Mouse (Mus musculus) heart, embryonic 15.5 days (tissue): Measurements from ENCODE around the gene Wnt4. TPM values are rescaled to one million over a fixed set of nuclear protein-coding genes. Genes with fewer than 3 reads are reported as not detected.
A peak's percentile ranks its signal among the peaks of the same experiment; 100 is the strongest.

ENCODE experiments used
- ATAC-seq: fragments of 200-750 bp; cut with Nextera tagmentation; replicated peaks from 2 replicates; pipeline ENCODE4 v1.8.0; 2017; ENCODE audit warnings: low read depth, moderate TSS enrichment; ENCODE audit not compliant: insufficient number of reproducible peaks, insufficient read depth, low FRiP score
- H3K27ac ChIP-seq: fragments of 300-500 bp; sonication (generic); 2 replicates; pipeline ENCODE4 v1.5.1; 2015; ENCODE audit warnings: mild to moderate bottlenecking, inconsistent platforms
- H3K27me3 ChIP-seq: fragments of 300-500 bp; sonication (generic); 2 replicates; pipeline ENCODE4 v1.6.1; 2015; ENCODE audit warnings: inconsistent platforms
- H3K36me3 ChIP-seq: fragments of 300-500 bp; sonication (generic); 2 replicates; pipeline ENCODE4 v1.6.1; 2015; ENCODE audit warnings: mild to moderate bottlenecking, inconsistent platforms
- H3K4me1 ChIP-seq: fragments of 300-500 bp; sonication (generic); replicated peaks from 2 replicates; pipeline ENCODE4 v1.6.1; 2015; ENCODE audit warnings: inconsistent platforms
- H3K4me2 ChIP-seq: fragments of 300-500 bp; sonication (generic); 2 replicates; pipeline ENCODE4 v1.6.1; 2015; ENCODE audit warnings: inconsistent platforms, mild to moderate bottlenecking, moderate library complexity
- H3K4me3 ChIP-seq: fragments of 300-500 bp; sonication (generic); 2 replicates; pipeline ENCODE4 v1.5.1; 2015; ENCODE audit warnings: mild to moderate bottlenecking, inconsistent platforms
- H3K9ac ChIP-seq: fragments of 300-500 bp; sonication (generic); 2 replicates; pipeline ENCODE4 v1.6.1; 2015; ENCODE audit warnings: mild to moderate bottlenecking, inconsistent platforms
- H3K9me3 ChIP-seq: fragments of 300-500 bp; sonication (generic); replicated peaks from 2 replicates; pipeline ENCODE4 v1.6.1; 2016; ENCODE audit warnings: inconsistent platforms
- WGBS: fragments of 180-500 bp; shearing (Covaris S2); methylation state at CpG from one replicate; pipeline ENCODE4 v1.1.7; 2015; ENCODE audit warnings: mixed read lengths; 5-methylcytosine and 5-hydroxymethylcytosine counted together
- polyA plus RNA-seq: library from polyadenylated mRNA; unstranded; fragments of >200 nt; fragmentation: Nextera tagmentation; extraction: Ambion mirVana; gene quantifications from 2 replicates; pipeline ENCODE4 v1.2.1, GENCODE M21; 2015

The Wnt4 gene
- polyA plus RNA-seq, 1 experiment from 2014 or later: 1.7 TPM

GRCm38 (mm10) chr4:137306991-137307706 lies 29.9 kb downstream of the Wnt4 start:
- Histone ChIP-seq H3K9ac (no peak overlapping the region), H3K36me3 (no peaks in the 10 kb centered on the region), H3K4me1 (peaks cover 8% of the 10 kb centered on the region), H3K9me3 (no peaks in the 10 kb centered on the region), H3K4me3 (no peak overlapping the region), H3K27ac (no peak overlapping the region), H3K27me3 (no peaks in the 10 kb centered on the region), H3K4me2 (no peak overlapping the region)
- WGBS: 75% methylated on average over 19 of the region's 19 CpGs
- ATAC-seq: no peak

GRCm38 (mm10) chr4:137308377-137308776 lies 31.1 kb downstream of the Wnt4 start:
- H3K4me1 ChIP-seq: peaks cover 8% of the 10 kb centered on the region
- no peaks in the 10 kb centered on the region for H3K36me3 ChIP-seq
- WGBS: 43% methylated on average over 5 of the region's 5 CpGs
- no peak overlapping the region for H3K9ac ChIP-seq
- H3K4me2 ChIP-seq: no peak overlapping the region
- no peaks in the 10 kb centered on the region for H3K9me3 ChIP-seq
- no peak overlapping the region for H3K27ac ChIP-seq
- no peak overlapping the region for H3K4me3 ChIP-seq
- H3K27me3 ChIP-seq: no peaks in the 10 kb centered on the region
- ATAC-seq: no peak

GRCm38 (mm10) chr4:137313511-137313910 lies 36.2 kb downstream of the Wnt4 start:
- no peak for ATAC-seq
- H3K27ac ChIP-seq: no peak overlapping the region
- H3K36me3 ChIP-seq: peaks cover 14% of the 10 kb centered on the region; the same call in 1 of the 2 replicates
- peaks cover 33% of the 10 kb centered on the region for H3K4me1 ChIP-seq
- H3K9ac ChIP-seq: no peak overlapping the region
- no peak overlapping the region for H3K4me3 ChIP-seq
- H3K9me3 ChIP-seq: no peaks in the 10 kb centered on the region
- no peak overlapping the region for H3K4me2 ChIP-seq
- no peaks in the 10 kb centered on the region for H3K27me3 ChIP-seq
- WGBS: 57% methylated on average over 2 of the region's 2 CpGs

GRCm38 (mm10) chr4:137314561-137314960 lies 37.3 kb downstream of the Wnt4 start:
- Histone ChIP-seq H3K4me3 (no peak overlapping the region), H3K27me3 (no peaks in the 10 kb centered on the region), H3K36me3 (peaks cover 24% of the 10 kb centered on the region), H3K9ac (no peak overlapping the region), H3K9me3 (no peaks in the 10 kb centered on the region), H3K4me2 (no peak overlapping the region), H3K27ac (peak overlapping the region; percentile 46), H3K4me1 (peaks cover 33% of the 10 kb centered on the region)
- 46% methylated on average over 6 of the region's 6 CpGs for WGBS
- no peak for ATAC-seq

- H3K9ac ChIP-seq: no peak overlapping the region
- no peak overlapping the region for H3K4me2 ChIP-seq
- H3K36me3 ChIP-seq: peaks cover 29% of the 10 kb centered on the region
- H3K9me3 ChIP-seq: no peaks in the 10 kb centered on the region
- 75% methylated on average over 2 of the region's 2 CpGs for WGBS
- H3K4me1 ChIP-seq: peaks cover 33% of the 10 kb centered on the region
- no peaks in the 10 kb centered on the region for H3K27me3 ChIP-seq
- ATAC-seq: no peak
- H3K27ac ChIP-seq: no peak overlapping the region
- no peak overlapping the region for H3K4me3 ChIP-seq
Observed at GRCm38 (mm10) chr4:137315061-137315460, 37.8 kb downstream of the Wnt4 start.

GRCm38 (mm10) chr4:137316027-137316770 lies 38.9 kb downstream of the Wnt4 start:
- WGBS: 66% methylated on average over 4 of the region's 4 CpGs
- no peaks in the 10 kb centered on the region for H3K27me3 ChIP-seq
- no peaks in the 10 kb centered on the region for H3K9me3 ChIP-seq
- H3K27ac ChIP-seq: peak overlapping the region; percentile 57
- H3K4me3 ChIP-seq: no peak overlapping the region
- H3K36me3 ChIP-seq: peaks cover 40% of the 10 kb centered on the region
- ATAC-seq: peak; percentile 70; the same call in 1 of the 2 replicates
- H3K4me1 ChIP-seq: peaks cover 33% of the 10 kb centered on the region
- no peak overlapping the region for H3K9ac ChIP-seq
- H3K4me2 ChIP-seq: no peak overlapping the region

GRCm38 (mm10) chr4:137324926-137325325 lies 47.6 kb downstream of the Wnt4 start:
- H3K4me2 ChIP-seq: no peak overlapping the region
- ATAC-seq: no peak
- H3K27ac ChIP-seq: no peak overlapping the region
- WGBS: 75% methylated on average over 6 of the region's 6 CpGs
- H3K4me3 ChIP-seq: no peak overlapping the region
- H3K4me1 ChIP-seq: no peaks in the 10 kb centered on the region
- H3K27me3 ChIP-seq: no peaks in the 10 kb centered on the region
- H3K9me3 ChIP-seq: no peaks in the 10 kb centered on the region
- H3K9ac ChIP-seq: no peak overlapping the region
- H3K36me3 ChIP-seq: peaks cover 52% of the 10 kb centered on the region

GRCm38 (mm10) chr4:137326494-137326893 lies 49.2 kb downstream of the Wnt4 start:
- no peaks in the 10 kb centered on the region for H3K4me1 ChIP-seq
- peaks cover 46% of the 10 kb centered on the region for H3K36me3 ChIP-seq
- H3K4me2 ChIP-seq: no peak overlapping the region
- WGBS: 88% methylated on average over 3 of the region's 3 CpGs
- H3K9ac ChIP-seq: no peak overlapping the region
- no peaks in the 10 kb centered on the region for H3K27me3 ChIP-seq
- H3K27ac ChIP-seq: no peak overlapping the region
- ATAC-seq: no peak
- no peaks in the 10 kb centered on the region for H3K9me3 ChIP-seq
- no peak overlapping the region for H3K4me3 ChIP-seq

GRCm38 (mm10) chr4:137332051-137332450 lies 54.8 kb downstream of the Wnt4 start:
- Histone ChIP-seq H3K9me3 (no peaks in the 10 kb centered on the region), H3K9ac (no peak overlapping the region), H3K36me3 (peaks cover 72% of the 10 kb centered on the region), H3K4me2 (no peak overlapping the region), H3K27me3 (no peaks in the 10 kb centered on the region), H3K4me3 (no peak overlapping the region), H3K4me1 (peaks cover 6% of the 10 kb centered on the region), H3K27ac (no peak overlapping the region)
- ATAC-seq: no peak

- Histone ChIP-seq H3K9me3 (no peaks in the 10 kb centered on the region), H3K4me2 (no peak overlapping the region), H3K4me3 (no peak overlapping the region), H3K4me1 (peaks cover 30% of the 10 kb centered on the region), H3K27me3 (no peaks in the 10 kb centered on the region), H3K27ac (no peak overlapping the region), H3K36me3 (peaks cover 42% of the 10 kb centered on the region), H3K9ac (no peak overlapping the region)
- WGBS: 76% methylated on average over 5 of the region's 5 CpGs
- ATAC-seq: no peak
Observed at GRCm38 (mm10) chr4:137336468-137336867, 59.2 kb downstream of the Wnt4 start.

- Histone ChIP-seq H3K9me3 (no peaks in the 10 kb centered on the region), H3K36me3 (peaks cover 21% of the 10 kb centered on the region), H3K4me2 (no peak overlapping the region), H3K4me1 (peaks cover 41% of the 10 kb centered on the region), H3K27ac (0 out of 2 replicates have a peak overlapping the region, but pooled peaks have one; percentile 6), H3K4me3 (no peak overlapping the region), H3K27me3 (no peaks in the 10 kb centered on the region), H3K9ac (no peak overlapping the region)
- ATAC-seq: no peak
- WGBS: 72% methylated on average over 1 of the region's 1 CpGs
Observed at GRCm38 (mm10) chr4:137339415-137339814, 62.1 kb downstream of the Wnt4 start.
